Mouse (Mus musculus) spleen, postnatal 10 days (tissue): ENCODE results near the gene Prelp.

Source experiments
- DNase-seq, 2 experiments: peaks; one replicate each; pipeline ENCODE4 v3.0.0; 2021 to 2022; ENCODE audit warnings: low spot score in 2 of 2

Prelp gene

DNA sequence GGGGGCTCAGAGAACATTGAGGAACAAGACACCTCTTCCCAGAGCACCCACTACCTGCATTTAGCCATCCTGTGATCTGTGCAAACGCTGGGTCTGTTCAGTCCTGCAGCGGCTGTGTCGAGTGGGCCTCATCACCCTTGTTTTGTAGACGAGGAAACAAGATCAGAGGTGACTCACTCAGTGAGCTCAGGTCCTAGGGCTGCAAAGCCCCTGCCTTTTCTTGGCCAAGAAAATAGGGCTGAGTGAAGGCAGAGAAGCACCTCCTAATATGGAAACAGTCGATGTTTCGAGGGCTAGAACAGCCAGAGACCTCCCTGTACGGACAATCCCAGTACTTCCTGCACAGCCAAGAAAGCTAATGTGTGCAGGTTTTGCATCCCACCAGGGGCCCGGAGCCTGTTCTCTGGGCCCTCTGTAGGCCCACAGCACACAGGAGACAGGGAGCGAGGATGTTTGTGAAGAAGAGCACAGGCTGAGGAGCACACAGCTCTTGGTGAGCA is 22.1 kb downstream of the Prelp start:
- DNase-seq, result no peak

- DNase-seq, result no peak
Measured at GRCm38 (mm10) chr1:133897293-133897692, 23.9 kb downstream of the Prelp start.

GRCm38 (mm10) chr1:133891489-133891888 is 29.7 kb downstream of the Prelp start:
- DNase-seq, result peak in 1 of 2 experiments; percentile 42

DNA sequence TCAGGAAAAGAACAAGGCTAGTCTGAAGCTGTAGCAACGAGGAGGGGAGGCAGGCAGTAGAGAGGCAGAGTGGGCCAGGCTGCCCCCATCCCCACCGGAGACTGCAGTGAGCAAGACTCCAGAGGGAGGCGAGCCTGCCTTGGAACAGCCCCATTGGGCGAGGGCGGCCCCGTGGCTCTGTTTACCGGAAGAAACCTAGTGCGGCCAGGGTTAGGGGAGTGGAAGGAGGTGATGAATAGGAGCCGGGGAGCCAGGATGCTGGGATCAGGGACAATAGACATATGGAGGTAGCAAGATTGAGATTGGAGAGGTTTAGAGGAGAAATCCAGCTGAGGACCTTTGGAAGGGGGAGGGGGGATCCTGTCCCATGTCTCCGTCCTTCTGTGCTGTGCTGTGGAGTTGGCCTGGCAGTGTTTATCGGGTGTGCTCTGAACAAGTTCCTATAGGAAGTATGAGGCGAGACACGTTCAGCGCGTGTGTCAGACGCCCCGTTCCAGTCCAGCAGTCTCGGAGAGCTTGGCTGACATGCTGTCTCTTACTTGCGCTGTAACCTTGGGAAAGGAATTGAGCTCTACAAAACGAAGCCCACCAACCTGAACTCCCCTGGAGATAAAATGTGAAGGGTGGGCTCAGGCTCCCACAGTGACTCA is 31.1 kb downstream of the Prelp start:
- peak; percentile 28 to 42 for DNase-seq

- peak in 1 of 2 experiments; percentile 4 for DNase-seq
Measured at GRCm38 (mm10) chr1:133887538-133888250, 33.5 kb downstream of the Prelp start.

DNA sequence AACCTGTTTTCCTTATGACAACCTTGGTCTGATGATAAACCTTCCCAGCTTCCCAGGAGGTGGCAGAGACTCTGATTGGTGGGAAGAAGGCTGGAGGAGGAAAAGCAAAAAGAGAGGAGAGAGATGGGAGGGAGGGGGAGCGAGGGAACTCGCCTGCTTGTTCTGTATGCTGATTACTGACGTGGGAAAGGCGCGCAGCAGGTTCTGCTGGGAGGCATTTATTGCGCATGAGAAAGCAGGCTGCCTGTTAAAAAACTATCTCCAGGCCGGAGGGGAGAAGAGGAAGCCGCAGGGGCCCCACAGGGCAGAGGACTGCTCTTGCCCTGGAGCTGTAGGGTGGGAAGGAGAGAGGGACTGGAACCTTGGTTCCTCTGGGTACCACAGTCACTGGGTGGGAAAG is 34.2 kb downstream of the Prelp start:
- peak in 1 of 2 experiments; percentile 24 for DNase-seq

DNA sequence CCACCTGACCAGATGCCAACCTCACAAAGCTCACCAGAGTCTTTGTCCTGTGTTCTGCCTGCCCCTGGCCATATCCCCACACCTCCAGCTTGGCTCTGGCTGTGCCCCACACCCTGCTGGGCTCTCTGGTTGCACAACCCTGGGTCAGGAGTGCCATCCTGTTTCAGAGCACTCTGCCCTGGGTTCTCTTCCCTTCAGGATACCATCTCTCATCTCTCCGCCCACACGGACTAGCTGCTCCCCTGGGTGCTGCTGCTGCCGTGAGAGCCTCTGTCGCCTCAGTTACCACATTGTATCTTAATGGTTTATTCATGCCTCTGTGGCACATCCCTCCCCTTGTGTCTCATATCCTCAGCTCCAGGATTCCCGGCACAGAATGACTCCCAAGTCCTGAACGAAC is 34.8 kb downstream of the Prelp start:
- peak in 1 of 2 experiments; percentile 11 for DNase-seq

- peak; percentile 12 to 41 for DNase-seq
Measured at GRCm38 (mm10) chr1:133885811-133886210, 35.4 kb downstream of the Prelp start.

- DNase-seq, result peak in 1 of 2 experiments; percentile 4
Measured at GRCm38 (mm10) chr1:133884746-133885145, 36.5 kb downstream of the Prelp start.

GRCm38 (mm10) chr1:133884090-133884489 is 37.1 kb downstream of the Prelp start:
- DNase-seq, result peak in 1 of 2 experiments; percentile 4

GRCm38 (mm10) chr1:133882283-133883217 is 38.7 kb downstream of the Prelp start:
- peak in 1 of 2 experiments; percentile 3 for DNase-seq

DNA sequence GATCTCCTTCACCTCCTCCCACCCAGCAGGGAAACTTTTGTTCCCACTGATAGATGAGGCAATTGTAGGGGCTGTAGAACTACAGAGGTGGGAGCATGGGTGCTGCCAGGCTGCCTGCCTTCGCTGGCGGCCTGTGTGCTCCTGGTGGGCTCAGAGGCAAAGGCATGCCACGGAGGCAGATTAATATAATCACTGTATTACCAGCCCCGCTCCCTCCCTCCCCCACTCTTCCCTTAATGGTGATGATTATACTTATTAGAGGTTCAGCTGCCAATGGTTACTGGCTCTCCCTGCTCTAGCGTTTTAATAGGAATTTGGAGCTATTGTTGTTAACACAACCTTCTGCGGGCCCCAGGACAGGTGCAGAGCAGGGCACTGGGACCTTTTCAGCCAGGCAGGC is 39.4 kb downstream of the Prelp start:
- no peak for DNase-seq

GRCm38 (mm10) chr1:133878825-133879423 is 42.3 kb downstream of the Prelp start:
- DNase-seq, result no peak

- DNase-seq, result no peak
Measured at GRCm38 (mm10) chr1:133876936-133877335, 44.3 kb downstream of the Prelp start.

DNA sequence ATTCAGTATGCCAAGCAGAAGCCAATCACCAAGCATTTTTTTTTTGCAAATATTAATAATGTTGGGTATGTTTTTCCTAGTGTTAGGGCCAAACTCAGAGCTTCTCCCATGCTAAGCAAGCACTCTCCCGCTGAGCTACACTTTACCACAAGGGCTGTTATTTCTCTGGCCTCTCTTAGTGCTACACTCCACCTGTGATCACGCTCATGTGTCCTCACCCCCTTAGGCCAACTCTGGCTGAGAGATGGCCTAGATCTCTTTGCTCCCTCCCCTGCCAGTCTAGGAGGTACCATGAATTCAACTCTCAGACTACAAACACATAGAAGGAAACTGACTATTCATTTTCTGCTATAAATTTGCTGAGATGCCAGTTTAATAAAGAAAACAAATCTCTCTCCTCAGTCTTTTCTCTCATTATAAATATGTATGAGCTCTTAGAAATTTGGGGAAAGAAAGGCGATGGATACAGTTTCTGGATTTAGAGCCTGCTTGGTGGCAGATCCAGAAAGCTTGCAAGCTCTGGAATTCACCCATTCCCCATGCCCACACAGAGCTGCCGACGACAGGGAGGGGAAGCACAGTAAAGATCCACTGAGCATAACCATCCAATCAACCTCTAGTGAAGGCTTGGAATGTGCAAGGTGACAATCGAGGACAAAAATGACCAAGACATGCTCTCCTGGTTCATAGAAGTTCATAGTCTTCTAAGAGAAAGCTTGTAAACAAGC is 48.0 kb downstream of the Prelp start:
- no peak for DNase-seq

DNA sequence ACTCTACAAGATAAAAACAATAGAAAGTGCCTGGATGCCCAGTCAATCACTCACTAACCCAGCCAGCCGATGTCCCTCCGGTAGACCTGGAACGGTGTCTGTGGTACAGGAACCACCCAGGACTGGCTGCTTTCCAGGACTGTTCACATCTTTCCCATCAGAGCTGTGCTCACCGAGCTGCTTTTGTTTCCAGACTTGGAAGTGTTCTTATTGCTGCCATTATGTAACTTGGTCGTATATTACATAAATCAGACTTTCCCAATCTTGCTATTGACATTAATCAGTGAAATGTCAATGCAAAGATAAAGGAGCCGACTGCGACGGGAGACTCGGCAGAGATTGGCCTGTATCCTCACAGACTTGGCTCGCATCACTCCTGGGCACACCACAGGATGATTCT is 50.0 kb downstream of the Prelp start:
- no peak for DNase-seq

DNA sequence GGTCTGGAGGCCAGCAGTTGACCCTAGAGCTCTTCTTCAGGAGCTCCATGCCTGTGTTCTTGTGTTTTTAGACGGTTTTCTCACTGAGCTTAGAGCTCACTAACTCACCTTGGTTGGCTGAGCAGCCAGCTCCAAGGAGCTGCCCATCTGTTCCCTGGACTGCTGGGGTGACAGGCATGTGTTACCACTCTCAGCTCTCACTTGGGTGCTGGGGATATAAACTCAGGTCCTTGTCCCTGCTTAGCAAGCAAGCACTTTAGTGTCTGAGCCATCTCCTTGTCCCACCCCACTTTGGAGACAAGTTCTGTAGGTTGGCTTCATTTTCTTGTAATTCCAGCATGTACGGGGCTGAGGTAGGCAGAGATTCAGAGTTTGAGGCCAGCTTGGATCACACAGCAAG is 52.0 kb downstream of the Prelp start:
- DNase-seq, result no peak

DNA sequence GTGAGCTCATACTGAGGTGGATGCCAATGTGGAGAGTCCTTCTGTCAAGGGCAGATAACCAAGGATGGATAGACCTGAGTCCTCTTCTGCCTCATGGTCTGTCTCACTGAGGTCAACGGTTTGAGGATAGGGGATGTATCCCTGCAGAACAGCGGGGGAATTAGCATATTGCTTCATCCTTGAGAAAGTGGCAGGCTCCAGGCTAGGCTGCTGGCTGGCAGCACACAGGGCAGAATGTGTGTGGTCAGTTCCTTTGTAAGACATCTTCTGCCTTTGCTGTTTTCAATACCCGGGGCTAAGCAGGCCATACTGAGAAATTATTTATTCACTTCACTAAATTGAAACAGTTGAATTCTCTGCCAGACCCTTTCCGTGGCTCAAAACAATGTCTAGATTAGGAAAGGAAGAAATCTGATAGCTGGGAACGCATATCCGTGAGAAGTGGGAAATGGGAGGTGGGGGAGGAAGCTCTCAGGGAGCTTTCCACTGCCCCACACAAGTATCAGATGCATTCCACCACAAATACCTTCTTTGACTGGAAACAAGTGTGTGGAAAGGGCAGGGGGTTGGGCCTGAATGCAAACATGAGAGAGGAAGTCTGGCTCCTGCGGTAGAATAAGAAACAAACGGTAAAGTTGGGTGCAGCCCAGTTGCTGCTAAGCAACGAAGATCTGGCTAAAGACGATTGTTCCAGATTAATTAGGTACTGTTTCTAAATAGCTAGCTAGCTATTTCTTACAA is 57.8 kb downstream of the Prelp start:
- no peak for DNase-seq

- no peak for DNase-seq
Measured at GRCm38 (mm10) chr1:133861028-133861427, 60.2 kb downstream of the Prelp start.
